Mouse (Mus musculus): Measurements from ENCODE around the gene Klhl22. TPM values are rescaled to one million over a fixed set of nuclear protein-coding genes. Genes with fewer than 3 reads are reported as not detected.

Klhl22 gene
- total RNA-seq, 2 experiments from 2014 or later, result 96.9 to 103 TPM

DNA sequence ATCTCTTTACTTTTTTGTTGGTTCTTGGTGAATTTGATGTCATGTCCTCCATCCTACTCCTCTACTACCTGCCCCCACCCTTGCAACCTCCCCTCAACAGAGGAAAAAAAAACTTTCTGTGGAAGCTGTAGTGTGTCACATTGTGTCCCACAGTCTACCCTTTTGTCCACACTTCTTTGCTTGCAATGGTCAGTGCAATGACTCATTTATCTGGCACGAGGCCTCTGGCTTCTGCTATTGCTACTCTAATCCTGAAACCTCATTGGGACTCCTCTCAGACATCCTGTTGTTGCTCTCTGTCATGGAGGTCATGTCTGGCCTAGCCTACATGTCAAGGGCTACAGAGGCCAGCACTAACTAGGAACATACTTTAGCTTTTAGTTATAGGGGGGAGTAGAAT is 5.7 kb upstream of the Klhl22 start:
- DNase-seq (ENCODE audit: low spot score in 2 of 2), result no peak

DNA sequence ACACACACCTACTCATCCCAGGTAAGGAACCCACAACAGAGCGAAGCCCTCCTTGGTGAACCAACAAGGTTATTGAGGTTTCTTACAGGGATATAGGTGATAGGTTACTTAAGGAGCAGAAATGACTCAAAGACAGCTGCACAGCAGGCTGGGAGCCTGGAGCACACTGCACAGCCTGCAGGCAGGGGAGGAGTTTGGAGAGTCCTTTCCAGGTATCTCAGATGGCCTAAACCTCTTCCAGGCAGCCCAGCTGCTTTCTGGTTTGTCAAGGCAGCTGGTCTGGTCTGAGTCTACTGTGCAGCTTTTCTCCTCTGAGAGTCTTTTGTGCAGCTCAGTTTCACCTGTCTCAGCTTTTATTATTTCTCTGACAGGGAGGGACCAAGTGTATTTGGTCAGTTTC is 1.7 kb upstream of the Klhl22 start:
- DNase-seq (ENCODE audit: low spot score in 2 of 2), result no peak

DNA sequence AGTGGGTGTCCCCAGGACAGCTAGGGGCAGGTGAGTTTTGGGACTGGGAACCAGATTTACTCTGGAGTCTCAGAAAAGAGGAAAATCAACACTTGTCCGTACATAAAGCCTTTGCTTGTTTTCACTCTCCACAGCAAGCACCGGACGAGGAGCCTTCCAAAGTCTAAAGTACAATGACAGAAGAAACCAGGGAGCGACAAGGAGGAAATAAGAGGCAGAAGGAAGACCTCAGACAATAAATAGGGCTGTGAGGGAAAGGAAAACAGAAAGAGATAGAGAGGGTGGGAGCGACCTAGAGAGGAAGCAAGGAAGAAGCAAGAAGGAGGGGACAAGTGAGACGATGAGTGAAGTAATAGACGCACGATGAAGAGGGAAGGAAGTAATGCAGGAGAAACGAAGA is 516 bp upstream of the Klhl22 start:
- DNase-seq (ENCODE audit: low spot score in 2 of 2), result no peak

DNA sequence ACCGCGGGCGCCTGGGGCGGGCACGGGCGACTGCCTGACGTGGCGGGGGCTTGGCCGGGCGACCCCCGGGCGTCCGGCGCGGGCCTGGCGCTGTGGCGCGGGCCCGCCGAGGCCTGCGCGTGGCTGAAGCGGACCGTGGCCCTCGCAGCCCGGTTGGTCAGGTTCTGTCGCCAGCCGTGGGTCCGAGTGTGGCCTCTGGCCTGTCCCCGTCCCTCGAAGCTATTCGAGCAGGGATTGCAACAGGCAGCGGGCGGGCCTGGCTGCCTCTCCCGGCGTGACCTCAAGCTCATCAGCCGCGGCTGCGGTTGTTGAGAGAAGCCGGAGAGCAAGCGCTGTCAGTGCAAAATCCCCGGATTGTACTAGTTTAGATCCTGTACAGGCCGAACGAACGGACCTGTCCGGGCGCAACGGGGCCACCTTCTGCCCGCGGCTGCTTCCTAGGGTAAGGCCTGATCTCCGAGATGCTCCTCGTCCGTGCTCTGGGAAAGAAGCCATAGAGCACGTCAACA is 449 bp downstream of the Klhl22 start:
- DNase-seq (ENCODE audit: low spot score in 2 of 2), result peak; percentile 21 to 42

DNA sequence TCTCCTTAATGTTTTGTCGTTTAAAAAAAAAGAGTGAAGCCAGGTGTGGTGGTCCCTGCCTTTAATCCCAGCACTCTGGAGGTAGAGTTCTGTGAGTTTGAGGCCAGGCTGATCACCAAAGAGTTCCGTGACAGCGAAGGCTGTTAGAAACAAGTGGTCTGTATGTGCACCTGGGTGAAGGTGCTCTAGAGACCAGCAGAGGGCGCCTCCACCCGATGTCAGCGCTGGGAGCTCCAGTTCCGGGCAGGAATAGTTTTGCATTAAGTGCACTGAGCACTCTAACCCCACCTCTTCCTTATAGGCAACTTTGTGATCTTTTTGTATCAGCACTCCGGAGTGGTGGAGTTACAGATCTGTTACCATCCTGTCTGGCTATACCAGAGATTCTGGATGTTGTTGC is 1.2 kb downstream of the Klhl22 start:
- no peak for DNase-seq (ENCODE audit: low spot score in 2 of 2)

DNA sequence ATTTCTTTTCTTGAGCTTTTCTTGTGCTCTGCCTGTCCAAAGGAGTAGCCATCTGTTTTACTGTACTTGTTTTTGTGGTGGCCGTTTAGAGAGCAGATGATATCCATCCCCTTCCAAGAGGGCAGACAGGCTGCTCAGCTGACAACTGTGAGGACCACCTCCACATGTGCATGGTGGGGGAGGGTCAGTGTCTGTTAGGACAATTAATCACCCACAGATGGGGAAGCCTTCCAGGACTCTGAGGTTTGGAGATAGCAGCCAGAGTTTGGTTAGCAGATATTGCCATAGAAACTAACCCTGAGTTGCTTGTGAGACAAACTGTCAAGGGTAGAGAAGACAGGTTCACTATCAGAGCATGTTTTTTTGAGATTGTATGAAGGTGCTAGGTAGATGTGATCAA is 1.7 kb downstream of the Klhl22 start:
- no peak for DNase-seq (ENCODE audit: low spot score in 2 of 2)

DNA sequence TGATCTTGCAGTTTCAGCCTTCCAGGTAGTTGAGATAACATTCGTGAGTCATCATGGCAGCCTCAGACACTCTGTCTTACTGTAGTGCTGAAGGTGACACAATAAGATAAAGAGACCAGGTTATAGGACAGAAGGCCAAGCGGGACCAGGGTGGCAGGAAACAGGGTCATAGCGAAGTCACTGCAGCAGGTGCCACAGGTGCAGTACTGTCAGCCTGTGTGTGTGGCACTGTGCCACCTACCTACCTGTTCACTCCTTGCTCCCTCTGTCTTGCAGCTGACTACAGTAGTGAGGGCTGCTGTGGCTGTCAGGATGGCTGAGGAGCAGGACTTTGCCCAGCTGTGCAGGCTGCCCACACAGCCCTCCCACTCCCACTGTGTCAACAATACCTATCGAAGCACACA is 4.7 kb downstream of the Klhl22 start:
- DNase-seq (ENCODE audit: low spot score in 2 of 2), result no peak

DNA sequence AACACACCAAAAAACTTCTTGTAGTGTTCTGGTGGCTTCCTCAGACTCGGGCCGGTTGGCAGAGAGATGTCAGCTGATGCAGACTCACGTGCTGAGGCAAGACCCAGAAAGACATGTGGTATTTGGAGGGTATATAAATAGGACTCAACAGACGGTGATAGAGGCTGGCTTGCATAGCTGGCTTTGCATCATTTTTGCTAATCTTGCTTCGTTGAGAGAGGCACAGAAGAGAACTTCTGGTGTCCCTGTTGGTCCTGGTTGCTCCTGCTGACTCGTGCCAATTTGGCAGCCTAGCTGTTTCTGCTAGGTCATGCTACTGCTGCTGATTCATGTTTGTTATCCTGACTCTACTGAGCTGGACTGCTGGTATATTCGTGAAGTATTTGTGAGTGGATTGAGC is 9.4 kb downstream of the Klhl22 start:
- no peak for DNase-seq (ENCODE audit: low spot score in 2 of 2)

DNA sequence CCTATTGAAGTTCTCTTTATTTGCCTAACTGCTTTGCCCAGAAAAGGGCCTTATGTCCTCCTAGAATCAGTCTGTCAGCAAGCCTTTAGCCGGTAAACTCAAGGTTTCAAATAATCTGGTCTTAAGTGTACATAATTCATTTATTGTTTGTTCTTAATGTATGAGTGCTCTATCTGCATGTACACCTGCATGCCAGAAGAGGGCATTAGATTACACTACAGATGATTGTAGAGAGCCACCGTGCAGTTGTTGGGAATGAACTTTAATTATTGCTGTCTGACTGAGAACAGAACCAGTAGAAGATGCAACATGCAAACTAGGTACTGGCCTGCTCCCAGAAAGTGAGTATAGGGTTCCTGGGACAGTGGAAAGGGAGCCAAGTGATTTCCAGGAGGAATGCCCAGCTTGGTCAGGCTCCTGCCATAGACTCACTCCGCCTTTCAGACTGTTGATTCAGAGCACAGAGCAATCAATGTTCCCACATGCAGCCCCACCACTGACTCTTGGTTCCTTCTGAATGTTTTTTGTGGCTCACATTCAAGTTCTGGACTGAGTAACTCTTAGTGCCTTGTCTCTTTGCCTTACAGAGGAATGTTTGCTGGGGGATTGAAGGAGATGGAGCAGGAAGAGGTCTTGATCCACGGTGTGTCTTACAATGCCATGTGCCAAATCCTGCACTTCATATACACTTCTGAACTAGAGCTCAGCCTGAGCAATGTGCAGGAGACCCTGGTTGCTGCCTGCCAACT is 11.9 kb downstream of the Klhl22 start:
- DNase-seq (ENCODE audit: low spot score in 2 of 2), result no peak

DNA sequence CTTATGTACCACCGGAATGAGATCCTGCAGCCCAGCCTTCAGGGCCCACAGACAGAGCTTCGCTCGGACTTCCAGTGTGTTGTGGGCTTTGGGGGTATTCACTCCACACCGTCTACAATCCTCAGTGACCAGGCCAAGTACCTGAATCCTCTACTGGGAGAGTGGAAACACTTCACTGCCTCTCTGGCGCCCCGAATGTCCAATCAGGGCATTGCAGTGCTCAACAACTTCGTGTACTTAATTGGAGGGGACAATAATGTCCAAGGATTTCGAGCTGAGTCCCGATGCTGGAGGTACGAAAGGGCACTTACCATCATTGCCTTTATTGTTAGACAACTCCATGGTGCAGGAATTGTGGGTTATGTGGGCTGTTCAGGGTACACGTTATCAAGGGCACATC is 17.4 kb downstream of the Klhl22 start:
- peak in 1 of 2 experiments; percentile 44 for DNase-seq (ENCODE audit: low spot score in 2 of 2)

DNA sequence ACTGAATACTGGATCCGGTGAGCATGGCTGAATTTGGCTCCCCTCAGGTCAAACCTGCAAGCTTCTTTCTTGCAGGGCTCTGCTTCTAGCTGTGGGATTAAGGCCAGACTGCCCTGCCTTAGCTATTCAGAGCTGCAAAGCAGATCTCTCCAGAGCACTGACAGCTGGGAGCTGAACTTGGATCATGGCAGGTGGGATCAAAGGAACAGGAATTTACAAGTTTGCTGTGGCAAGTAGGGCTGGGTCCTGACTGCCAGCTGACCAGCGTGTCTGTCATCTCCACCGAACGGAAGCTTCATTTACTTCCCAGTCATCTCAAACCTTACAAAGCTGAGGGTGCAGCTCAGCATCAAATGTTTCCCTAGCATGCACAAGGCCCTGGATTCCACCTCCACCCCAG is 18.8 kb downstream of the Klhl22 start:
- DNase-seq (ENCODE audit: low spot score in 2 of 2), result no peak

DNA sequence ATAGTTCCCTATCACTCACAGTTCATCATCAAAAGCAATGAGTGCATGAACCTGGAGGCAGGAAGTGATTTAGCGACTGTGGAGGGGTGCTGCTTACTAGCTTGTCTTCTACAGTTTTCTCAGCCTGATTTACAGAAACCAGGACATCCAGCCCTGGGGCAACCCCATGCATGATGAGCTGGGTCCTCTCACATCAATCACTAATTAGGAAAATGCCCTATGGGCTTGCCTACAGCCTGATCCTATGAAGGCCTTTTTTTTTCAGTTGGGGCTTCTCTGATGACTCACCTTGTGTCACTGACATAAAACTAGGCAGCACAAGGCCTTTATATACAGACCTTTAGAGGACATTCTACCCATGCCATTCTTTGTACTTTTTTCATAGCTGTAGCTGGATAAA is 20.3 kb downstream of the Klhl22 start:
- no peak for DNase-seq (ENCODE audit: low spot score in 2 of 2)

DNA sequence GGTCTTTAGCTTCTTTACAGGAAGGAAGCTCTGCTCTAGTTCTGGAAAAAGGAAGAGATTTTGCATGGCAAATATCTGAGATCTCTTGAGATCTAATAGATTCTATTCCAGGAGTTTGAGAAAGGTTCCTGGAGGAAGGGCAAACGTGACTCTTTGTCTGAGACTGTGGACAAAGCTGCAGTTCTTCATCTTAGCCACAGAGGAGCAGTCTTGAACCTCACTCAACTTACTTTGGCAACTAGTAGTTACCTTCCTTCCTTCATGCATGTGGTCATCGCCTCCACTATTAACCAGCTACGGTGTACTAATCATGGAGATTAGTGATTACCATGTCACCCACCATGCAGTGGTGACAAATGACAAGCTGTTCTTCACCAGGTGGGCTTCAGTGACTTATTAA is 25.9 kb downstream of the Klhl22 start:
- DNase-seq (ENCODE audit: low spot score in 2 of 2), result no peak

DNA sequence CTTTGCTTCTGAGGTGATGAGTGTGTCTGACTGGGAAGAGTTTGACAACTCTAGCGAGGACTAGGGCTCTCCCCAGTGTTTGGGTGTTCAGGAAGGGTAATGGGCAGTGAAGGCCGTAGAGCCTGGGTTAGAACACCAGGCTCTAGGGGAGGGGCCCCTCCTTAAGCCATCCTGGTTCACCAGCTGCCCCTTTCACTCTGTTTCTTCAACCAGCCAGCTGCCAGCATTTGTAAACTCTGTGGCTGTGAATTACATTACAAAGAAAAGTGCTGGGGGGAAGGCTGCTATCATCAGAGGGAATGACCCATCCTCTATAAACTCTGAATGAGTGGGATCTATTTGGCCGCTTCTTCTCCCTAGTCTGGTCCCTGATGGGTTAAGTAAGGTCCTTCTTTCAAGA is 33.3 kb downstream of the Klhl22 start:
- DNase-seq (ENCODE audit: low spot score in 2 of 2), result no peak

DNA sequence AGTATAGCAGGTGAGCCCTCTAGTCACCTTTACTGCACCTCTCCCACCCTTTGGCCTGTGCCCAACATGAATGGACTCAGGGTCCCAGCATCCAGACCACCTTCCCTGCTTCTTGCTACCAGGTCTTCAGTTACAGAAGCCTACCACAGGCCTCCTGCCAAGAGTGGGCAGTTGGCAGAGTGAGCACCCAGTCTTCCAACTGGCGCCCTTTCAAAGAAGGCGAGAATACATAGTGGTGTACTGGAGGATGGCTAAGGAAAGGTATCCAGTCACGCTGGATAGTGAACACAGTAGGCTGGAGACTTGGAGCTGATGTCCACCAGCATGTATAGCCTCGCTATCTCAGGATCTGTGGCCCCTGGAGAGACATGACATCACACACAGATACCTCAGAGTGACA is 34.6 kb downstream of the Klhl22 start:
- peak; percentile 47 to 53 for DNase-seq (ENCODE audit: low spot score in 2 of 2)

DNA sequence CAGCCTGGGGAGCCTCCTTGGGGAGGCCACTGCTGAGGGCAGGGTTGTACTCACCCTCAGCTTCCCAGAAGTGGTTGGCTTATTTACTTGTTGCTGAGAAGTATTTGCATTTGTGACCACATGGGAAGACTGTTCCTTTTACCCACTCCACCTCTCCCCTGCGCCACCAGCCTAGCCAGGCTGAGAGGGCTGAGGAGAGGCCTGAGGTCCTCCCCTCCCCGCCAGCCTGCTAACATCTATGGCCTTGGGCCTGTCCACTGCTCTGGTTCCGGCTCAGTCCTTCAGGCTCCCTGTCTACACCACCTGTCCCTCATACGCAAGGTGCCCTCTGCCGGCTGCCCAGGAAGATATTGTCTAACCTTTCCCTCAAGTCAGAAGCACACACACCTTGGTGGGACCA is 36.2 kb downstream of the Klhl22 start:
- DNase-seq (ENCODE audit: low spot score in 2 of 2), result no peak

DNA sequence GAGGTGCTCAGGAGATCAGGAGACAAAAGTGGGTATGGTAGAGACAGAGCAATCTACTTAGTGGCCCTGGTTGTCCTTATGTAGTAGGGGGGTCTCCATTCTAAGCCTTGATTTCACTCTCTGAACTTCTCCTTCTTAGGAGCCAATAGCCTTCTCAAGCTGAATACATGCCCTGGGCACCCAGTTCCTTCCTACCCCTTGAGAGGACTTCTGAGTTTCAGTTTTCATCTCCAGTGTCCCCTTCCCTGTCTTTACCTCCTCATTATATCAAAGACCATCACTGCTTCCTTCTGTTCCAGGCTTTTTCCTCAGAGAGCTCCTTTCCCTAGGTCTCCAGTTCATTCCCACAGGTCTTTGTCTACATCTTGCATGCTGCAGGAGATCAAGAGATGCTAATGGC is 37.1 kb downstream of the Klhl22 start:
- DNase-seq (ENCODE audit: low spot score in 2 of 2), result no peak

DNA sequence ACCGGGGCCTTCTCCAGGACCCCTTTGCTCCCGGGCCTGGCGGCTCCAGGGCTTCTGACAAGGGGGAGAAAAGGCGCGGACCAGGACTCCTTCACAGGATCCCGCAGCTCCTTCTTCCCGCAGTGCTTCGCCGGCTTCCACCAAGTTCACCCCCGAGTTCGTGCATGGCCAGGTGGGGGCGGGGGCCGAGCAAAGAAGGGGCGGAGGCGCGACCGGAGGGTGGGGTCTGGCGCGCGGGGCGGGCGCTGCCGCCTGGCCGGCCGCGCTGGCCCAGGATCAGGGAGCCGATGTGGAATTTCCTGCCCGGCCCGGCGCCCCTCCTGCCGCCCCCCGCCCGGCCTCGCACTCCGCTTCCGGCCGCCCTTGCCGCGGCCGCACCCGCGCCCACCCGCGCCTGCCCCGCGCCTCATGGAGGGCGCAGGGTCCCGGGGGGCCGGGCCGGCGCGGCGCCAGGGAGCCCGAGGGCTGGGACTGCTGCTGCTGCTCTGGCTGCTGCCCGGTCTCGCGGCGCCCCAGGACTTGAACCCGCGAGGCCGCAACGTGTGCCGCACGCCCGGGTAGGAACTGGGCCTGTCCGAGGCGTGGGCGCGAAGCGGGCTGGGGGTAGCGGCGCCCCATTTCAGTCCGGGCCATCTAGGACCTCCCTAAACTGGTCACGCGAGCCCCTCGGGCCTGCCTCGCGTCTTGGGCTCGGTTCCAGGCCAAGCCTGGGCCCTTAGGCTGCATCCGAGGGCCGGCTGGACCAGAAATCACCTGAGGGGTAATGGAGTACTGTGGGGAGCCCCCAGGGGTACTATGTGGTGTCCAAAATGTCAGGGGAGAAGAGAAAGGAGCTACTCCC is 37.8 kb downstream of the Klhl22 start, which contains the start of gene Scarf2:
Gene Scarf2, plus strand, starts transcription at position 312 of the 841 bp plus-strand sequence.
- no peak for DNase-seq (ENCODE audit: low spot score in 2 of 2)

DNA sequence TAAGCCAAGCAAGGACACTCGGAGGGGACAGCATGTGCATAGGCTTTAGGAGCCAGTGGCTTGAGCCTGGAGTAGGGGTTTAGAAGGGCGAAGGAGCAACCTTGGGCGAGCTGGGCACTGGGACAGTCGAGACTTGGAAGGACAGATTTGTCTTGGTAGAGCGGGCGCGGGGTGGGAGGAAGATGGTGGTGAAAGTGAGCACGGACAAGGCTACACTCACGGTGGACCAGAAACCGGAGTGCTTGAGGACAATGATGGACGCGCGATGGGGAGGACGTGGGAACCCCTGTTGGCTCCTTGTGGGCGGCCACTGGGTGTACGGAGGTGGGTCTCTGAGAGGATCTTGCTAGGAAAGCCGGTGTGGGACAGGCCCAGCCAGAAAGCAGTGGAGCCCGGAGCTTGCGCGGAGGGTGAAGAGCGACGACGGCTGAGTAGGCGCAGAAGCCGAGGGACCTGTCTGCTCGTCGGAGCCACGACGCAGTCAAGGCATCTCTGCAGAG is 38.4 kb downstream of the Klhl22 start:
- no peak for DNase-seq (ENCODE audit: low spot score in 2 of 2)

DNA sequence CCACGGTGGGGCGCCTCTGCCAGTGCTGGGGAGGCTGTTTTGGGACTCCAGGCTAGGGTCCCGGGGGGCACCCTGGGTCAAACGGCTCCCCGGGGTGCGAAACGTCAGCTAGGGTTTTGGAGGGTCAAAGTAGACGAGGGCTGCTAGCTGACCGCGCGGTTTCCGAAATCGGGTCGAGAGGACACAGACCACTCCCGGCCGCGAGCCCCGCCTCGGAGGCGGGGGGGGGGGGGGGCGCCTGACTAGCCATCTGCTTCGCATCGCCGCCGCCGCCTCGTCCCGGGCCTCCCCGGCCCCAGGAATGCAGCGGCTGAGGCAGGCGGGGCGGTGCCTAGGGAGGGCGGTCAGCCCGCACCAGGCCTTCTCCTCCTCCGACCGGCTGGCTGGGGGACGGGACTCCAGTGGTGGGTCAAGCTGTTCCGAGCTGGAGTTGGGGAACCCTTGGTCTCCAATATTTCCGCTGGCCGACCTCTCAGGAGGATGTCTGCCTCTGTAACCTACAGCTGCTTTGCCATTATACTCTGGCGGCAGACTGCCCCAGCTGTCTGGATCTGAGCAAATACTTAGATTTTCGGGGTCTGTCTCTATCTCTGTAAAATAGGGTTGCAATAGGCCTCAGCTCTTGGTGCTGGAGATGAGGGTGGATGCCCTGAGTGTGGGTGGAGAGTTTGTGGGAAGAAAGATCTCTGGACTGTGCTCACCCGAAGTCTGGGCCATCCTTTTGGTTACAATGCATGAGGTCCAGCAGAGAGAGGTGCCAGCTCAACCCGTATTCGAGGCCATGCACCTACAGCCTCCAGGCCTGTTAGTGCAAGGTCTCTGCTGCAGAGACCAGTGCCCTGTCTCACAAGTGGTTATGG is 39.1 kb downstream of the Klhl22 start:
- DNase-seq (ENCODE audit: low spot score in 2 of 2), result no peak

DNA sequence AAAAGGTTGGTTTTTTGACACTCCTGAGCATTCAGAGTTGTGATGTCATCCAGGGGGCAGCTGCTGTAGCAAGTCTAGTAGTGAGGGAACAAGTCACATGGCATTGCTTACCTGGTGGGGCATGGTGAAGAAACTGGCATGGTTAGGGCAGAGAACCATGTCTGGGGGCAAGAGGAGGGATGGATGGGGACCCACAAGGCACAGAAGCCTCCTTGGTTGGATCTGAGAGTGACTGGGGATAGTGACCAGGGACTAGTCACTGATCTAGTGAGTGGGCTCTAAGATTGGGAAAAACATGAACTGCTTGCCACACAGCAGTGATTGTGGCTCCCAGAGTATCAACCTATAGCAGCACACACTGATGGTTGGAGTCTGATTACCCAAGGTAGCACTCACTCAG is 40.2 kb downstream of the Klhl22 start:
- no peak for DNase-seq (ENCODE audit: low spot score in 2 of 2)

All from left cerebral cortex, adult 18-20 months (tissue).